Mouse (Mus musculus) gastrocnemius, postnatal 14 days (tissue): ENCODE data around the gene Als2. TPM values are rescaled to one million over a fixed set of nuclear protein-coding genes. Genes with fewer than 3 reads are reported as not detected.

Source experiments
- DNase-seq: peaks from one replicate; pipeline ENCODE4 v3.0.0; 2021; ENCODE audit warnings: mixed read lengths
- intact Hi-C: fragments of 180-260 bp; cut with DNase I; formaldehyde crosslinking; loops from one replicate; pipeline ENCODE4 v1.15.1; 2025; ENCODE audit warnings: low total_unique reads
- total RNA-seq, 2 experiments: library from RNA; stranded (reverse); gene quantifications; 2 replicates each; pipeline ENCODE4 v1.2.3; 2021

Als2 gene
- total RNA-seq, 2 experiments from 2014 or later = 15.9 to 16.9 TPM

GRCm38 (mm10) chr1:59119720-59120457 lies 117.1 kb downstream of the Als2 start, which contains the start of gene Tmem237:
Gene Tmem237 (minus strand): TSS chr1:59120408.
- intact Hi-C loops = no loop called here
- DNase-seq = peak; percentile 94

Other genes with a start within 250 kb of the Als2 start
- gene C2cd6, start 142.3 kb downstream of the Als2 start, total RNA-seq = not detected
- gene Tmem237, start 116.8 kb downstream of the Als2 start, total RNA-seq = 1 to 10 TPM; 3.7 to 4.4 TPM
- not detected for gene Mpp4, start 73.8 kb downstream of the Als2 start, total RNA-seq
- gene Cdk15, start 19.7 kb upstream of the Als2 start, total RNA-seq = under 1 TPM in 1 of 2 experiments, not detected in 1; 0.18 TPM
- 10 to 100 TPM; 21.6 to 26.0 TPM for gene Fzd7, start 245.2 kb upstream of the Als2 start, total RNA-seq